Mouse (Mus musculus) embryonic fibroblast, embryonic 13.5 days (primary cell): Measurements from ENCODE around the gene Dynlt1b.
"Not testable (repeated sequence)": the region's sequence is repeated elsewhere in the genome, so short reads cannot be mapped to it uniquely, and the experiment has no call there.

Experiments
- CTCF ChIP-seq: IDR thresholded peaks from 2 replicates; pipeline ENCODE4 v1.5.1; 2011; ENCODE audit warnings: mild to moderate bottlenecking, control low read depth, low read length, moderate library complexity, borderline replicate concordance; ENCODE audit not compliant: insufficient read depth
- POLR2A ChIP-seq: IDR thresholded peaks from 2 replicates; pipeline ENCODE4 v1.6.1; 2011; ENCODE audit warnings: low read depth, mild to moderate bottlenecking, control low read depth, low read length, moderate library complexity

DNA sequence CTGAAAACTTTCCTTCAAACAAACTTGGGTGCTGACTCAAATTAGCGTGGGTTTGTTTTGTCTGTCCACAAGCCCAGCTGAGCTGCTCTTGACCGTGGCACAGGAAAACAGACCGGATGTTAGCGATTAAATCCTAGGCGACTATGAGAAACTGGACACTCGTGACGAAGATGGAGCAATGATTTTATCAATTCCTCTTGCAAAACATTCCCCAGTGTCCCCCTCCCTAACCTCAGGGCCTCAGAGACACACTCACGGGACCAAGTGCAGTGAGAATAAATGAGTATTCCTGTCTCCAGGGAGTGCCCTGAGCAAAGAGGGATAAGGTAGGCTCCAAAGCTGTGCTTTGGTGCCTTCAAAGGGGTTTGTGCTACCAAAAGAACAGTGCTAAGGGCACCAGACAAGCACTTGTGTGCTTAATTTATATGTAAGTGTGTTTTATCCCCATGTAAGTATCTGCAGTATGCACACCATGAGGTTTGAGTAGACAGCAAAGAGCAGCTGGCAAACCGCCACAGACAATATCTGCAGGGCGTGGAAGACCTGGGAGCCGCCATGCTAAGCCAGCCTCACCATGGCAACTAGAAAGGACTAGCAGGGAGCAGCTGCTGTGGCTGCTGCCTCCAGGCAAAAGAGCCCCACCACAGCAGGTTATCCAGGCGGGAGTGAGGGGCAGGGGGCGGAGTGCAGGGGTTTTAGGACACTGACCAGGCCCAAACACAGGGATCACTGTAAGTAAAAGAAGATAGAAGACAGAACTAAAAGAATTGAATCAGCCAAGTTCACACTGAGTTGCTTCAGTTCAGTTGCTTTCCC lies 30.4 kb upstream of the Dynlt1b start:
- TF ChIP-seq CTCF, POLR2A: not testable (repeated sequence)
